Mouse (Mus musculus): ENCODE results near the gene E130114P18Rik.

DNA sequence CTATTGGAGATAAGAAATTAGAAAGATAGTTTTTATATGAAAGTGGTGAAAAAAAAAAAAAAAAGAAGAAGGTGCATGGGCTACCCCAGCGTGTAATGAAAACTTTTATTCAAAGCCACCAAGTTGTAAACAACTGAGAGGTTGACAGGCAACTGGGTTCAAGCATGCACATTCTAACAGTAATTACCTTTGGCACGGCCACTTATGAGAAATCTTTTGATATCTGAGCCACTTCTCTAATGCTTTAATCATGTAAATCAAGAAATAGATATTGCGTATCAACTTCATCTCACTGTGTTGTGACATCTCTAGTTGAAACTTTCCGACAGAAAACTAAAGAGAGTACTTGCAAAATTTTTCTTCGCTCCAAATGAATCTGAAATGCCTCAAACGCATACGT is 192.7 kb downstream of the E130114P18Rik start:
- TF ChIP-seq TAL1 (IDR thresholded peaks at IDR 0.05; ENCODE audit: low read length) (no peak), GATA1 (IDR thresholded peaks at IDR 0.05; ENCODE audit: low read length) (no peak)

Data from erythroblast, embryonic 14.5 days (primary cell).